Mouse (Mus musculus) liver, adult 2 months (tissue): ENCODE measurements around the gene Gdf5. TPM values are rescaled to one million over a fixed set of nuclear protein-coding genes. Genes with fewer than 3 reads are reported as not detected.

Experiments used
- DNase-seq: peaks from one replicate; pipeline ENCODE4 v3.0.0-alpha.2; 2011; ENCODE audit warnings: low read depth, low spot score; ENCODE audit errors: extremely low read depth
- H3K27ac ChIP-seq: fragments of 200-500 bp; replicated peaks from 2 replicates; pipeline ENCODE4 v1.5.1; 2012; ENCODE audit warnings: low read depth, mild to moderate bottlenecking, control low read depth, inconsistent platforms, low read length; ENCODE audit not compliant: insufficient read depth
- H3K27me3 ChIP-seq: fragments of 200-500 bp; 2 replicates; pipeline ENCODE4 v1.6.1; 2012; ENCODE audit warnings: mild to moderate bottlenecking, moderate library complexity, low read length, inconsistent platforms; ENCODE audit not compliant: control insufficient read depth, insufficient read depth
- H3K36me3 ChIP-seq: fragments of 200-500 bp; 2 replicates; pipeline ENCODE4 v1.6.1; 2012; ENCODE audit warnings: low read length, inconsistent platforms; ENCODE audit not compliant: control insufficient read depth, insufficient read depth
- H3K4me1 ChIP-seq: fragments of 200-500 bp; 2 replicates; pipeline ENCODE4 v1.6.1; 2011; ENCODE audit warnings: low read length; ENCODE audit not compliant: control insufficient read depth, insufficient read depth
- H3K4me3 ChIP-seq: fragments of 200-500 bp; 2 replicates; pipeline ENCODE4 v1.5.1; 2011; ENCODE audit warnings: low read depth, mild to moderate bottlenecking, control low read depth, low read length, moderate library complexity; ENCODE audit not compliant: insufficient read depth
- H3K79me2 ChIP-seq: fragments of 200-500 bp; 2 replicates; pipeline ENCODE4 v1.6.1; 2012; ENCODE audit warnings: inconsistent platforms, mild to moderate bottlenecking, low read length, moderate library complexity; ENCODE audit not compliant: control insufficient read depth, insufficient read depth
- H3K9ac ChIP-seq: fragments of 200-500 bp; 2 replicates; pipeline ENCODE4 v1.6.1; 2012; ENCODE audit warnings: low read depth, mild to moderate bottlenecking, control low read depth, inconsistent platforms, low read length
- CTCF ChIP-seq: fragments of 200-500 bp; IDR thresholded peaks from 2 replicates; pipeline ENCODE4 v1.5.1; 2011; ENCODE audit warnings: low read depth, low read length, control low read depth
- POLR2A ChIP-seq: fragments of 200-500 bp; IDR thresholded peaks from 2 replicates; pipeline ENCODE4 v1.6.1; 2011; ENCODE audit warnings: low read length, control low read depth; ENCODE audit not compliant: insufficient read depth; ENCODE audit errors: extremely low read depth
- WGBS: fragments of 180-500 bp; shearing (Covaris S2); methylation state at CpG from one replicate; pipeline ENCODE4 v1.1.7; 2018; 5-methylcytosine and 5-hydroxymethylcytosine counted together
- polyA plus RNA-seq: library from polyadenylated mRNA; depleted of rRNA; stranded (reverse); fragments of >200 nt; gene quantifications from 2 replicates; pipeline ENCODE4 v1.2.3, GENCODE M21; 2012
- total RNA-seq: library from RNA; depleted of rRNA; stranded (reverse); fragments of >200 nt; gene quantifications from 2 replicates; pipeline ENCODE4 v1.2.3, GENCODE M21; 2014

Gene Gdf5
- total and polyA plus RNA-seq, 2 experiments, result not detected

GRCm38 (mm10) chr2:155956134-155957059 is 11.2 kb upstream of the Gdf5 start, which contains the start of gene Cep250:
Gene Cep250 (plus strand): TSS chr2:155956458.
- DNase-seq, result peak; percentile 84
- Histone ChIP-seq H3K27me3 (no peaks in the 10 kb centered on the region), H3K27ac (peak within 1 kb of the TSS; percentile 74), H3K4me1 (0 out of 2 replicates have a peak, but pooled peaks cover 3% of the 10 kb centered on the region), H3K9ac (peak within 1 kb of the TSS; percentile 82), H3K36me3 (no peaks in the 10 kb centered on the region), H3K79me2 (peaks cover 4% of the 10 kb centered on the region; the same call in 1 of the 2 replicates), H3K4me3 (peak within 1 kb of the TSS; percentile 78)
- TF ChIP-seq CTCF (no peak), POLR2A (peak; percentile 67; the same call in 1 of the 2 replicates)
- WGBS, result under 1% methylated on average over 59 of the region's 59 CpGs

- Histone ChIP-seq H3K4me3 (no peak overlapping the region), H3K4me1 (no peaks in the 10 kb centered on the region), H3K27ac (no peak overlapping the region), H3K9ac (no peak overlapping the region), H3K27me3 (no peaks in the 10 kb centered on the region), H3K36me3 (no peaks in the 10 kb centered on the region), H3K79me2 (peaks cover 4% of the 10 kb centered on the region; the same call in 1 of the 2 replicates)
- DNase-seq, result peak; percentile 51
- TF ChIP-seq POLR2A, result no peak
- TF ChIP-seq CTCF, result no peak
Observed at GRCm38 (mm10) chr2:155952006-155952405, 6.8 kb upstream of the Gdf5 start.

GRCm38 (mm10) chr2:155949362-155949761 is 4.2 kb upstream of the Gdf5 start:
- Histone ChIP-seq H3K27ac (no peak overlapping the region), H3K79me2 (no peaks in the 10 kb centered on the region), H3K4me3 (no peak overlapping the region), H3K9ac (no peak overlapping the region), H3K4me1 (no peaks in the 10 kb centered on the region), H3K36me3 (no peaks in the 10 kb centered on the region), H3K27me3 (no peaks in the 10 kb centered on the region)
- no peak for TF ChIP-seq CTCF
- TF ChIP-seq POLR2A, result no peak
- 78% methylated on average over 6 of the region's 6 CpGs for WGBS
- no peak for DNase-seq

GRCm38 (mm10) chr2:155947390-155948002 is 2.3 kb upstream of the Gdf5 start:
- Histone ChIP-seq H3K4me3 (no peak overlapping the region), H3K36me3 (no peaks in the 10 kb centered on the region), H3K27me3 (no peaks in the 10 kb centered on the region), H3K9ac (no peak overlapping the region), H3K27ac (no peak overlapping the region), H3K4me1 (no peaks in the 10 kb centered on the region), H3K79me2 (no peaks in the 10 kb centered on the region)
- 62% methylated on average over 5 of the region's 5 CpGs for WGBS
- DNase-seq, result no peak
- TF ChIP-seq CTCF, result no peak
- no peak for TF ChIP-seq POLR2A

GRCm38 (mm10) chr2:155946499-155946898 is 1.3 kb upstream of the Gdf5 start:
- no peak for DNase-seq
- H3K4me3 ChIP-seq, result no peak overlapping the region
- H3K4me1 ChIP-seq, result no peaks in the 10 kb centered on the region
- TF ChIP-seq POLR2A (no peak), CTCF (no peak)
- H3K36me3 ChIP-seq, result no peaks in the 10 kb centered on the region
- no peaks in the 10 kb centered on the region for H3K27me3 ChIP-seq
- no peak overlapping the region for H3K9ac ChIP-seq
- H3K27ac ChIP-seq, result no peak overlapping the region
- no peaks in the 10 kb centered on the region for H3K79me2 ChIP-seq
- 61% methylated on average over 4 of the region's 4 CpGs for WGBS

GRCm38 (mm10) chr2:155946069-155946468 is 902 bp upstream of the Gdf5 start:
- no peak overlapping the region for H3K27ac ChIP-seq
- 6% methylated on average over 7 of the region's 7 CpGs for WGBS
- no peak overlapping the region for H3K4me3 ChIP-seq
- no peak overlapping the region for H3K9ac ChIP-seq
- no peaks in the 10 kb centered on the region for H3K27me3 ChIP-seq
- H3K4me1 ChIP-seq, result no peaks in the 10 kb centered on the region
- H3K79me2 ChIP-seq, result no peaks in the 10 kb centered on the region
- no peaks in the 10 kb centered on the region for H3K36me3 ChIP-seq
- peak; percentile 31 for DNase-seq
- TF ChIP-seq POLR2A (no peak), CTCF (peak; percentile 90)
